Mouse (Mus musculus) gastrocnemius, postnatal 4 days (tissue): ENCODE measurements at regions not wholly inside any gene's neighbourhood (a gene's known extent, or its start where the extent isn't known, plus 50 kb on each side); places are given as distances from the start of the nearest gene placed in this dataset.

ENCODE experiments used
- DNase-seq, 2 experiments: peaks; one replicate each; pipeline ENCODE4 v3.0.0; 2021 to 2022; ENCODE audit warnings: low spot score in 2 of 2, mixed read lengths in 2 of 2

GRCm38 (mm10) chr5:73918011-73918410, 150.2 kb downstream of the Usp46 start:
- DNase-seq: no peak

- DNase-seq: no peak
Measured at GRCm38 (mm10) chr5:73919936-73920335, 148.3 kb downstream of the Usp46 start.

- no peak for DNase-seq
Measured at GRCm38 (mm10) chr5:73927534-73927933, 140.7 kb downstream of the Usp46 start.

- no peak for DNase-seq
Measured at GRCm38 (mm10) chr5:73928691-73929090, 139.5 kb downstream of the Usp46 start.

GRCm38 (mm10) chr5:73930205-73930604, 138.0 kb downstream of the Usp46 start:
- no peak for DNase-seq

- DNase-seq: no peak
Measured at GRCm38 (mm10) chr5:73937799-73938198, 130.4 kb downstream of the Usp46 start.

GRCm38 (mm10) chr5:73938450-73938849, 129.8 kb downstream of the Usp46 start:
- DNase-seq: no peak

- DNase-seq: no peak
Measured at GRCm38 (mm10) chr5:73942950-73943349, 125.3 kb downstream of the Usp46 start.

GRCm38 (mm10) chr5:73945671-73946070, 122.6 kb downstream of the Usp46 start:
- DNase-seq: no peak

- DNase-seq: no peak
Measured at GRCm38 (mm10) chr5:73946164-73946563, 122.1 kb downstream of the Usp46 start.

- DNase-seq: no peak
Measured at GRCm38 (mm10) chr5:73948031-73948899, 120.0 kb downstream of the Usp46 start.
